ENCODE assay signal across 8 mouse cellular contexts in genomic region chr7:45091001-45091990, GRCm38 (mm10). TPM values are rescaled to one million over a fixed set of nuclear protein-coding genes. Genes with fewer than 3 reads are reported as not detected.
DNase-seq lines count a peak whose midpoint lies in the region; ATAC-seq and TF ChIP-seq lines count a peak whose summit lies in the region.

No protein-coding gene starts in this region.

- peak overlapping the region; percentile 58 for H3K4me3 ChIP-seq in kidney, embryonic 14.5 days (ENCODE audit: low read length)
- peak overlapping the region; percentile 40 for H3K4me3 ChIP-seq in brown adipose tissue, adult 24 weeks (ENCODE audit: insufficient read depth, low read depth, low read length)
- H3K4me3 ChIP-seq in heart, postnatal 0 days (ENCODE audit: low read depth, low read length), result peak overlapping the region; percentile 50
- peak overlapping the region; percentile 54 for H3K4me3 ChIP-seq in liver, embryonic 12.5 days

- H3K4me2 ChIP-seq in kidney, embryonic 14.5 days (replicated peaks; ENCODE audit: low read depth, low read length), result peak overlapping the region; percentile 76
- peak overlapping the region; percentile 65 for H3K4me2 ChIP-seq in heart, postnatal 0 days (ENCODE audit: low read depth, low read length)
- peak overlapping the region; percentile 82 for H3K4me2 ChIP-seq in liver, embryonic 12.5 days

- DNase-seq in kidney, adult 18-20 months, result no peak
- peak; percentile 38 for DNase-seq in heart, postnatal 0 days (ENCODE audit: low spot score)
- peak; percentile 20 for DNase-seq in retina, embryonic 14.5 days (ENCODE audit: low spot score)
- no peak for DNase-seq in layer of hippocampus, adult 11-12 months (ENCODE audit: low spot score)
- no peak for DNase-seq in urinary bladder, postnatal 36 days (ENCODE audit: low spot score in 2 of 2)

- H3K9me3 ChIP-seq in kidney, embryonic 14.5 days (ENCODE audit: control insufficient read depth, low read length), result no peaks in the 10 kb centered on the region
- H3K9me3 ChIP-seq in heart, postnatal 0 days (replicated peaks; ENCODE audit: control insufficient read depth, low read length), result no peaks in the 10 kb centered on the region
- H3K9me3 ChIP-seq in liver, embryonic 12.5 days (replicated peaks), result no peaks in the 10 kb centered on the region

- TF ChIP-seq CTCF in heart, postnatal 0 days (IDR thresholded peaks at IDR 0.05; ENCODE audit: low read depth), result no peak

- ATAC-seq in kidney, embryonic 14.5 days (ENCODE audit: low FRiP score, low TSS enrichment), result peak; percentile 41
- peak; percentile 48 for ATAC-seq in heart, postnatal 0 days (ENCODE audit: insufficient read depth, low read depth)
- ATAC-seq in liver, embryonic 12.5 days, result peak; percentile 68

- H3K9ac ChIP-seq in kidney, embryonic 14.5 days (ENCODE audit: low read depth, low read length), result peak overlapping the region; percentile 78
- H3K9ac ChIP-seq in heart, postnatal 0 days (replicated peaks; ENCODE audit: low read depth, low read length), result peak overlapping the region; percentile 58
- peak overlapping the region; percentile 61 for H3K9ac ChIP-seq in liver, embryonic 12.5 days

- H3K27me3 ChIP-seq in kidney, embryonic 14.5 days (ENCODE audit: control insufficient read depth, insufficient read depth, low read length), result no peaks in the 10 kb centered on the region
- H3K27me3 ChIP-seq in heart, postnatal 0 days (ENCODE audit: control insufficient read depth, insufficient read depth, low read length), result no peaks in the 10 kb centered on the region
- no peaks in the 10 kb centered on the region for H3K27me3 ChIP-seq in liver, embryonic 12.5 days (replicated peaks)

- no peak for TF ChIP-seq EP300 in heart, postnatal 0 days (IDR thresholded peaks at IDR 0.05; ENCODE audit: low read depth)

- peaks cover 27% of the 10 kb centered on the region; the same call in 1 of the 2 replicates for H3K4me1 ChIP-seq in kidney, embryonic 14.5 days (ENCODE audit: control insufficient read depth, insufficient read depth, low read length)
- peaks cover 5% of the 10 kb centered on the region; the same call in 1 of the 2 replicates for H3K4me1 ChIP-seq in brown adipose tissue, adult 24 weeks (ENCODE audit: control insufficient read depth, insufficient read depth, insufficient read length, low read length)
- no peaks in the 10 kb centered on the region; the same call in 1 of the 2 replicates for H3K4me1 ChIP-seq in heart, postnatal 0 days (ENCODE audit: control insufficient read depth, insufficient read depth)
- peaks cover 62% of the 10 kb centered on the region for H3K4me1 ChIP-seq in liver, embryonic 12.5 days

- H3K36me3 ChIP-seq in kidney, embryonic 14.5 days (ENCODE audit: control insufficient read depth, insufficient read depth, low read length), result peaks cover 29% of the 10 kb centered on the region
- peaks cover 3% of the 10 kb centered on the region; the same call in 1 of the 2 replicates for H3K36me3 ChIP-seq in heart, postnatal 0 days (replicated peaks; ENCODE audit: control insufficient read depth, insufficient read depth, low read length)
- H3K36me3 ChIP-seq in liver, embryonic 12.5 days, result peaks cover 19% of the 10 kb centered on the region

- 9% methylated on average over 35 of the region's 35 CpGs for WGBS in kidney, embryonic 14.5 days
- WGBS in heart, postnatal 0 days, result 17% methylated on average over 35 of the region's 35 CpGs
- WGBS in liver, embryonic 12.5 days (ENCODE audit: insufficient replicate concordance), result 13% methylated on average over 35 of the region's 35 CpGs

- H3K27ac ChIP-seq in kidney, embryonic 14.5 days (ENCODE audit: low read depth, low read length), result peak overlapping the region; percentile 83
- H3K27ac ChIP-seq in brown adipose tissue, adult 24 weeks (replicated peaks; ENCODE audit: low read depth, low read length), result no peak overlapping the region
- peak overlapping the region; percentile 83 for H3K27ac ChIP-seq in heart, postnatal 0 days (ENCODE audit: low read depth)
- H3K27ac ChIP-seq in liver, embryonic 12.5 days, result peak overlapping the region; percentile 59

RNA-seq across cellular contexts. Expression of gene Rcn3, which starts 0.7 kb away (rescaled TPM):
- polyA plus RNA-seq in kidney, embryonic 14.5 days (2014; fragmentation: Nextera tagmentation; extraction: Ambion mirVana), result 301 and 308 TPM in 2 replicates
- 12.7 and 16.4 TPM in 2 replicates for polyA plus RNA-seq in brown adipose tissue, adult 24 weeks (2012; ENCODE audit: insufficient read depth, insufficient read length, missing spikeins)
- total RNA-seq in heart, postnatal 0 days (2014; rRNA removed; ENCODE audit: low replicate concordance), result 125 and 141 TPM in 2 replicates
- 100 and 108 TPM in 2 replicates for polyA plus RNA-seq in heart, postnatal 0 days (2015; fragmentation: Nextera tagmentation; extraction: Ambion mirVana)
- 69.1 and 70.9 TPM in 2 replicates for polyA plus RNA-seq in liver, embryonic 12.5 days (2016; fragmentation: Nextera tagmentation; extraction: Ambion mirVana)

RNA-seq across cellular contexts. Expression of gene Fcgrt, which starts 12.4 kb away (rescaled TPM):
- 48.9 and 67.4 TPM in 2 replicates for polyA plus RNA-seq in kidney, embryonic 14.5 days (2014; fragmentation: Nextera tagmentation; extraction: Ambion mirVana)
- 167 and 170 TPM in 2 replicates for polyA plus RNA-seq in brown adipose tissue, adult 24 weeks (2012; ENCODE audit: insufficient read depth, insufficient read length, missing spikeins)
- 48.9 and 51.6 TPM in 2 replicates for total RNA-seq in heart, postnatal 0 days (2014; rRNA removed; ENCODE audit: low replicate concordance)
- polyA plus RNA-seq in heart, postnatal 0 days (2015; fragmentation: Nextera tagmentation; extraction: Ambion mirVana), result 59.5 and 67.9 TPM in 2 replicates
- polyA plus RNA-seq in liver, embryonic 12.5 days (2016; fragmentation: Nextera tagmentation; extraction: Ambion mirVana), result 26.6 and 26.9 TPM in 2 replicates

RNA-seq across cellular contexts. Expression of gene Prrg2, which starts 28.8 kb away (rescaled TPM):
- polyA plus RNA-seq in kidney, embryonic 14.5 days (2014; fragmentation: Nextera tagmentation; extraction: Ambion mirVana), result 27.0 and 27.3 TPM in 2 replicates
- 17.2 and 33.8 TPM in 2 replicates for polyA plus RNA-seq in brown adipose tissue, adult 24 weeks (2012; ENCODE audit: insufficient read depth, insufficient read length, missing spikeins)
- total RNA-seq in heart, postnatal 0 days (2014; rRNA removed; ENCODE audit: low replicate concordance), result 8.3 and 22.0 TPM in 2 replicates
- polyA plus RNA-seq in heart, postnatal 0 days (2015; fragmentation: Nextera tagmentation; extraction: Ambion mirVana), result 12.4 and 13.3 TPM in 2 replicates
- polyA plus RNA-seq in liver, embryonic 12.5 days (2016; fragmentation: Nextera tagmentation; extraction: Ambion mirVana), result 8.5 and 8.6 TPM in 2 replicates

RNA-seq across cellular contexts. Expression of gene Nosip, which starts 29.1 kb away (rescaled TPM):
- polyA plus RNA-seq in kidney, embryonic 14.5 days (2014; fragmentation: Nextera tagmentation; extraction: Ambion mirVana), result 65.3 and 75.0 TPM in 2 replicates
- 24.3 and 26.8 TPM in 2 replicates for polyA plus RNA-seq in brown adipose tissue, adult 24 weeks (2012; ENCODE audit: insufficient read depth, insufficient read length, missing spikeins)
- total RNA-seq in heart, postnatal 0 days (2014; rRNA removed; ENCODE audit: low replicate concordance), result 21.5 and 73.9 TPM in 2 replicates
- polyA plus RNA-seq in heart, postnatal 0 days (2015; fragmentation: Nextera tagmentation; extraction: Ambion mirVana), result 38.2 and 43.7 TPM in 2 replicates
- polyA plus RNA-seq in liver, embryonic 12.5 days (2016; fragmentation: Nextera tagmentation; extraction: Ambion mirVana), result 31.6 and 38.7 TPM in 2 replicates

RNA-seq across cellular contexts. Expression of gene Rps11, which starts 32.9 kb away (rescaled TPM):
- 1,882 and 1,923 TPM in 2 replicates for polyA plus RNA-seq in kidney, embryonic 14.5 days (2014; fragmentation: Nextera tagmentation; extraction: Ambion mirVana)
- 1,258 and 1,344 TPM in 2 replicates for polyA plus RNA-seq in brown adipose tissue, adult 24 weeks (2012; ENCODE audit: insufficient read depth, insufficient read length, missing spikeins)
- 1,106 and 1,247 TPM in 2 replicates for total RNA-seq in heart, postnatal 0 days (2014; rRNA removed; ENCODE audit: low replicate concordance)
- 730 and 757 TPM in 2 replicates for polyA plus RNA-seq in heart, postnatal 0 days (2015; fragmentation: Nextera tagmentation; extraction: Ambion mirVana)
- polyA plus RNA-seq in liver, embryonic 12.5 days (2016; fragmentation: Nextera tagmentation; extraction: Ambion mirVana), result 1,421 and 1,491 TPM in 2 replicates

Comparison
In these comparisons a context has a peak if more than half of its experiments do, and no peak if none do; other contexts are left out.
1. DNase-seq: peak in heart, postnatal 0 days (single experiment) and retina, embryonic 14.5 days (single experiment); none in kidney, adult 18-20 months (single experiment), layer of hippocampus, adult 11-12 months (single experiment) and urinary bladder, postnatal 36 days (0 of 2).
2. Peak in every context shown above with its lines, with median percentiles within 50 percentile points of each other: ATAC-seq, H3K4me2 ChIP-seq, H3K4me3 ChIP-seq and H3K9ac ChIP-seq.